ENCODE assay signal across 23 mouse cellular contexts in the genomic region with DNA sequence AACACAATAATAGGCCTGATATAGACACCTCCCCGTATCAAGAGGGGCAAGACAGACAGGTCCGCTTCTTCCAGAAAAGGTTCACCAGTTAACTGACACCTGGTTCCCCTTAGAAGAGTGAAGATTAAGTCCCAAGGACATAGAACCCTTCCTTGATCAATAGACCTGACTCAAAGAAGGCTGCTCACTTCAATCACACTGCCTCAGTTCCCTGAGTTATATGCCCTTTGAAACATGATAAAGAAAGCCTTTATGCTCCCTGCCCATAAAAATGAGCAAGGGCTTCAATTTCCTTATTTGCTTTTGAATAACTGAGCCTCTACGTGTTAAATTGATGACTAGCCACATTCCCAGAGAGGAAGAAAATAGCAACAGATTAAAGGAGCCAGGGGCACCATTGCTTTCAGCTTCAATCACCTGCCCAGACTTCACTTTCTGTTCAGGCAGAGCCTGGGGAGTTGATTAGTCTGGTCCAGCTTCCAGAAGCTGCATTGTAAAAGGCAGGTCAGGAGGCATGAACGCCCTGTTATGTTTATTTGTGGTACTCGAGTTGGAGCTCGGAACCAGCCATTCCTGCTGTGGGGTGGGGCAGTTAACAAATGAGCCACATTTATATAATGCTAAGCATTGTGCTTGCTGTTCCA.
DNase-seq lines count a peak whose midpoint lies in the region; ATAC-seq and TF ChIP-seq lines count a peak whose summit lies in the region.
"Had no signal": no experiment of that assay in that cellular context is flagged by ENCODE, and none has a peak within 500 bp of the region (broad histone marks: within the 10 kb centered on the region; RNA-seq: fewer than 3 reads in every experiment).

No protein-coding gene starts in this region.

- 0 out of 2 replicates have a peak, but pooled peaks cover 8% of the 10 kb centered on the region for H3K4me1 ChIP-seq in limb, embryonic 12.5 days (replicated peaks)
- no peaks in the 10 kb centered on the region for H3K4me1 ChIP-seq in limb, embryonic 10.5 days
- no peaks in the 10 kb centered on the region for H3K4me1 ChIP-seq in intestine, embryonic 15.5 days (replicated peaks)
- H3K4me1 ChIP-seq in small intestine, adult 2 months (ENCODE audit: control insufficient read depth, insufficient read depth, insufficient read length, low read length): peaks cover 8% of the 10 kb centered on the region; the same call in 1 of the 2 replicates
- no peaks in the 10 kb centered on the region for H3K4me1 ChIP-seq in heart, adult 2 months (ENCODE audit: control insufficient read depth, insufficient read depth, low read length)
- H3K4me1 ChIP-seq: embryonic facial prominence, embryonic 12.5 days; forebrain, embryonic 12.5 days; heart, embryonic 15.5 days had no signal

- no peak for DNase-seq in limb, embryonic 10.5 days (ENCODE audit: low spot score)
- DNase-seq in brain, adult 2 months (ENCODE audit: low read depth, low spot score): peak; percentile 9
- DNase-seq in cerebellum, adult 11-12 months: no peak
- DNase-seq in adrenal gland, postnatal 25 days: no peak
- DNase-seq in heart, adult 2 months: no peak
- DNase-seq: adrenal gland, postnatal 10 days; B cell, adult 2 months; cerebellum, adult 8-10 months; cerebellum, postnatal 14 days; gastrocnemius, postnatal 10 days; heart, adult 18-20 months; heart, postnatal 14 days had no signal

- no peaks in the 10 kb centered on the region for H3K79me2 ChIP-seq in heart, adult 2 months (replicated peaks; ENCODE audit: control insufficient read depth, insufficient read depth, low read length)

- H3K9me3 ChIP-seq in limb, embryonic 12.5 days: no peaks in the 10 kb centered on the region
- H3K9me3 ChIP-seq in limb, embryonic 10.5 days (replicated peaks): no peaks in the 10 kb centered on the region
- H3K9me3 ChIP-seq in intestine, embryonic 15.5 days: no peaks in the 10 kb centered on the region
- H3K9me3 ChIP-seq: embryonic facial prominence, embryonic 12.5 days; forebrain, embryonic 12.5 days; heart, embryonic 15.5 days; hindbrain, embryonic 13.5 days had no signal

- no peak for TF ChIP-seq EP300 in heart, adult 2 months (IDR thresholded peaks at IDR 0.05; ENCODE audit: insufficient read depth, low read depth, low read length)

- no peak for TF ChIP-seq POLR2A in small intestine, adult 2 months (IDR thresholded peaks at IDR 0.05; ENCODE audit: low read depth, low read length)
- no peak for TF ChIP-seq POLR2A in heart, adult 2 months (IDR thresholded peaks at IDR 0.05; ENCODE audit: insufficient read depth, low read depth, low read length)

- ATAC-seq in limb, embryonic 12.5 days (ENCODE audit: insufficient number of reproducible peaks, insufficient read depth, low FRiP score, low TSS enrichment, low read depth): no peak
- peak; percentile 88 for ATAC-seq in intestine, embryonic 15.5 days
- ATAC-seq: CD4-positive, CD25-positive, alpha-beta regulatory T cell, adult 4 months; forebrain, embryonic 16.5 days had no signal

- TF ChIP-seq CTCF in small intestine, adult 2 months (IDR thresholded peaks at IDR 0.05; ENCODE audit: extremely low read depth, insufficient read length, insufficient replicate concordance, low read depth, low read length): no peak
- TF ChIP-seq CTCF in heart, adult 2 months (IDR thresholded peaks at IDR 0.05): no peak

- 56% methylated on average over 6 of the region's 6 CpGs for WGBS in limb, embryonic 12.5 days
- WGBS in limb, embryonic 10.5 days: 72% methylated on average over 6 of the region's 6 CpGs
- WGBS in intestine, embryonic 15.5 days: 43% methylated on average over 6 of the region's 6 CpGs
- 23% methylated on average over 6 of the region's 6 CpGs for WGBS in small intestine, adult 2 months
- WGBS in heart, adult 2 months: 76% methylated on average over 6 of the region's 6 CpGs

- no peaks in the 10 kb centered on the region for H3K27me3 ChIP-seq in limb, embryonic 12.5 days
- H3K27me3 ChIP-seq in limb, embryonic 10.5 days (ENCODE audit: low read depth, poor library complexity, severe bottlenecking): no peaks in the 10 kb centered on the region
- H3K27me3 ChIP-seq in intestine, embryonic 15.5 days (replicated peaks): no peaks in the 10 kb centered on the region
- H3K27me3 ChIP-seq in small intestine, adult 2 months (ENCODE audit: control insufficient read depth, insufficient read depth, low read length): no peaks in the 10 kb centered on the region
- H3K27me3 ChIP-seq in heart, adult 2 months (ENCODE audit: control insufficient read depth, insufficient read depth, low read length): no peaks in the 10 kb centered on the region
- H3K27me3 ChIP-seq: embryonic facial prominence, embryonic 12.5 days; forebrain, embryonic 12.5 days; heart, embryonic 15.5 days; hindbrain, embryonic 13.5 days had no signal

- intact Hi-C loops in heart, adult 2 months (cut with DNase I): no loop called here

- H3K36me3 ChIP-seq in limb, embryonic 12.5 days: no peaks in the 10 kb centered on the region
- no peaks in the 10 kb centered on the region for H3K36me3 ChIP-seq in limb, embryonic 10.5 days
- no peaks in the 10 kb centered on the region for H3K36me3 ChIP-seq in intestine, embryonic 15.5 days
- H3K36me3 ChIP-seq in small intestine, adult 2 months (ENCODE audit: control insufficient read depth, insufficient read depth, low read length): no peaks in the 10 kb centered on the region
- no peaks in the 10 kb centered on the region for H3K36me3 ChIP-seq in heart, adult 2 months (ENCODE audit: control insufficient read depth, insufficient read depth, low read length)
- H3K36me3 ChIP-seq: embryonic facial prominence, embryonic 12.5 days; forebrain, embryonic 12.5 days; G1E; heart, embryonic 15.5 days; hindbrain, embryonic 13.5 days had no signal

- no peak overlapping the region for H3K4me2 ChIP-seq in limb, embryonic 12.5 days
- H3K4me2 ChIP-seq in intestine, embryonic 15.5 days (replicated peaks): no peak overlapping the region
- H3K4me2 ChIP-seq: embryonic facial prominence, embryonic 12.5 days; forebrain, embryonic 12.5 days; heart, embryonic 11.5 days; heart, embryonic 15.5 days; hindbrain, embryonic 13.5 days had no signal

- H3K4me3 ChIP-seq in limb, embryonic 12.5 days (replicated peaks): no peak overlapping the region
- no peak overlapping the region for H3K4me3 ChIP-seq in limb, embryonic 10.5 days
- no peak overlapping the region for H3K4me3 ChIP-seq in intestine, embryonic 15.5 days (replicated peaks)
- peak overlapping the region; percentile 9; the same call in 1 of the 2 replicates for H3K4me3 ChIP-seq in small intestine, adult 2 months (ENCODE audit: low read depth, low read length)
- no peak overlapping the region for H3K4me3 ChIP-seq in heart, adult 2 months
- H3K4me3 ChIP-seq: embryonic facial prominence, embryonic 12.5 days; forebrain, embryonic 12.5 days; heart, embryonic 15.5 days; hindbrain, embryonic 13.5 days had no signal

- H3K27ac ChIP-seq in limb, embryonic 12.5 days: peak overlapping the region; percentile 41; the same call in 1 of the 2 replicates
- H3K27ac ChIP-seq in limb, embryonic 10.5 days: no peak overlapping the region
- H3K27ac ChIP-seq in intestine, embryonic 15.5 days: no peak overlapping the region
- H3K27ac ChIP-seq in small intestine, adult 2 months (ENCODE audit: insufficient read depth, low read depth, low read length): peak overlapping the region; percentile 65
- no peak overlapping the region for H3K27ac ChIP-seq in heart, adult 2 months
- H3K27ac ChIP-seq: embryonic facial prominence, embryonic 12.5 days; forebrain, embryonic 12.5 days; heart, embryonic 15.5 days; hindbrain, embryonic 13.5 days had no signal

- H3K9ac ChIP-seq in limb, embryonic 12.5 days (replicated peaks): no peak overlapping the region
- H3K9ac ChIP-seq in intestine, embryonic 15.5 days: no peak overlapping the region
- no peak overlapping the region for H3K9ac ChIP-seq in heart, adult 2 months (ENCODE audit: low read depth, low read length)
- H3K9ac ChIP-seq: embryonic facial prominence, embryonic 12.5 days; forebrain, embryonic 12.5 days; heart, embryonic 15.5 days; hindbrain, embryonic 13.5 days had no signal

Comparison
In these comparisons a context has a peak if more than half of its experiments do, and no peak if none do; other contexts are left out.
1. H3K27ac ChIP-seq: peak in limb, embryonic 12.5 days (single experiment) and small intestine, adult 2 months (single experiment); none in limb, embryonic 10.5 days (single experiment), intestine, embryonic 15.5 days (single experiment) and heart, adult 2 months (single experiment).